Mouse (Mus musculus) left cerebral cortex, postnatal 25 days (tissue): Measurements from ENCODE around the gene Rasl12. TPM values are rescaled to one million over a fixed set of nuclear protein-coding genes. Genes with fewer than 3 reads are reported as not detected.

ENCODE experiments used
- DNase-seq, 2 experiments: peaks; one replicate each; pipeline ENCODE4 v3.0.0; 2022; ENCODE audit warnings: low spot score in 2 of 2, mixed read lengths in 1 of 2
- intact Hi-C: fragments of 180-260 bp; cut with DNase I; formaldehyde crosslinking; loops from one replicate; pipeline ENCODE4 v1.15.1; 2025
- total RNA-seq, 2 experiments: library from RNA; stranded (reverse); gene quantifications; 2 replicates each; pipeline ENCODE4 v1.2.3; 2021

Rasl12 gene
- 1 to 10 TPM; 2.7 to 3.4 TPM for total RNA-seq

DNA sequence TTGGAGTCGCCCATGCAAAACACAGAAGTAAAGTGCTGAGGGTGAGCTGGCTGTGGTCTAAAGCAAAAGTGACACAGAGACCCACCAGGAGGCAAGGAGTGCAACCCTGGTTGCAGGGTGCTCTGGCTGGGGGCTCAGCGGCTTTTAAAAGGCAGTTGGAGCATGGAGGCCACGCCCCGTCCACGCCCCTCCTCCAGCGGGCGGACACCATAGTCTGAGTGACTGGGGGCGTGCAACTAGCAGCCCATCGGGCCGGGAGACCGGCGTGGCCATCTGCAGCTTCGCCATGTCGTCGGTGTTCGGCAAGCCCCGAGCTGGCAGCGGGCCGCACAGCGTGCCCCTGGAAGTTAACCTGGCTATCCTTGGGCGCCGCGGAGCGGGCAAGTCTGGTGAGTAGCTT, at the start of gene Rasl12:
Rasl12 (plus strand) TSS at position 228 of the 400 bp plus-strand sequence.
- intact Hi-C loops = no loop called here
- peak; percentile 26 to 28 for DNase-seq

DNA sequence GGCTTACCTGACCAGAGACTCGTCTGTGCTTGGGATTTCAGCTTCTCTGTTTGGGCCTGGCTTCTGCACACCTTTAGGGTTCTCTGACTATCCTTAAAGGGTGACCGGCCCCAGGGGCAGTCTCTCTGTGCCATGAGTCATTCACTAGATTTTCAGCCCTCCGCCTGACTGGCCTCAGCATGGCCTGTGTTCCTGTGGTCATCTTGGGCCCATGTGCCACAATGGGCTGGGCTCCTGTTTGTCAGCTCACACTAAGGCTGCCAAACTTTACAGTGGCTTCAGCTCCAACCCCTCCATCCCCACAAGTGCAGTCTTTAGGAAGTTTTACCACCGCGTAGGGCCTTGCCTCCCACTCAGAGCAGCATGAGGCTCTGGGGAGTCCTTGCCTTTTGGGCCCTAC, 45.1 kb upstream of the Rasl12 start:
- DNase-seq = no peak
- intact Hi-C loops = no loop called here

DNA sequence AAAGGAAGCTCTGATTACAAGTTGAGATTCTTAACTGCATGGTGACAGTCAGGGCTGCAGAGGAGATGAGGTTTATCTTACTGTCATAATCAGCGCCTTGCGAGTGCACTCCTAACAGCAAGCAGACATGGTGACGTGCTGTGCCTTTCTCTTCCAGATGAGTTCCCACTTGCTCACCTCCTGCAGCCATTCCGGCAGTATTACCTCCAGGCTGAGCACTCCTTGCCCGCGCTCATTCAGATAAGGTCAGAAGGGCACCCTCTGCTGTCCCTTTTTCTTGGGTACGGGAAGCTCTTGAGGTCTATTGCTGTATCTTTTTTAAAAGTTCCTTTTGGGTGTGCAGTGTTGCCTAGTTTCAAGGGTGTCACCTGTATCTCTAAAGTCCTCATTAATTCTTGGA, 41.7 kb upstream of the Rasl12 start:
- intact Hi-C loops = no loop called here
- DNase-seq = no peak

DNA sequence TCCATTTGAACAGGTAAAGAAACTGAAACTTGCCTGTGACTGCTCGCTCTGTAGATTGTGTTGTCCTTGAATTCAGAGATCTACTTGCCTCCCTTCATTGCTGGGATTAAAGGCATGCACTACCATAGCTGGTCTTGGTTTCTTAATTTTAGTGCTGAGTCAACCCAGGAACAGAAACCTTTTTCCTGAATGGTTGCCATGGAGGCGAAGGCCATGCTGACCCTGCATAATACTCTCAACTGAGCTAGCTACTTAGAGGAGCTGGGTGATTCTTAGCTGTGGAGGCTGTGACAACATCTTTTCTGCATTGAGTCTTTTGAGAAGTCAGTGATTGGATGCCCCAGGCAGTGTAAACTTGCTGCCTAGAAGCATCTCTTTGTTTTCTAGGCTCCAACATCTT, 41.3 kb upstream of the Rasl12 start:
- no peak for DNase-seq
- intact Hi-C loops = no loop called here

DNA sequence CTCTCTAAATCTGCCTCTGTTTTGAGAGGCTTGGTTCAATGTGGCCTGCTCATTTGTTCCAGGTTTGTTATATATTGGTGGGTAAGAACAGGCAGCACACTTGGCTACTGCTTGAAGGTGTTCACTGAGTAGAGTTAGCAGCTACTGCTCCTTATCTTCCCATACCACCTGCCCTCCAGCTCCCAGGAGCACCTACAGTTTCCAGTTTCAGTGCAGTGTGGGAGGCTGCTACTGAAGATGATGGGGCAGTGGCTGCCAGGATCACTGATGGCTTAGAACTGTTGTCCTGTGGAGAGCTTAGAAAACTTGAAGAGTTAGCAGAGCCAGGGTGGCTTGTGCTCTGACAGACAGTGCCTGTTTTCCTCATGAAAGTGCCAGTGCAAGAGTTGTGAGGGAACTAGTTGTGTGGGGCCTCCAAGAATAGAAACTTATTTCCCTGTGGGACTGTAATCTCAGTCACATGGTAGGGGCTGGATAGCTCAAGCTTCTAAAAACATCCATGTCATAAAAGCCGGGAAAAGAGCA, 39.3 kb upstream of the Rasl12 start:
- DNase-seq = no peak
- intact Hi-C loops = no loop called here

DNA sequence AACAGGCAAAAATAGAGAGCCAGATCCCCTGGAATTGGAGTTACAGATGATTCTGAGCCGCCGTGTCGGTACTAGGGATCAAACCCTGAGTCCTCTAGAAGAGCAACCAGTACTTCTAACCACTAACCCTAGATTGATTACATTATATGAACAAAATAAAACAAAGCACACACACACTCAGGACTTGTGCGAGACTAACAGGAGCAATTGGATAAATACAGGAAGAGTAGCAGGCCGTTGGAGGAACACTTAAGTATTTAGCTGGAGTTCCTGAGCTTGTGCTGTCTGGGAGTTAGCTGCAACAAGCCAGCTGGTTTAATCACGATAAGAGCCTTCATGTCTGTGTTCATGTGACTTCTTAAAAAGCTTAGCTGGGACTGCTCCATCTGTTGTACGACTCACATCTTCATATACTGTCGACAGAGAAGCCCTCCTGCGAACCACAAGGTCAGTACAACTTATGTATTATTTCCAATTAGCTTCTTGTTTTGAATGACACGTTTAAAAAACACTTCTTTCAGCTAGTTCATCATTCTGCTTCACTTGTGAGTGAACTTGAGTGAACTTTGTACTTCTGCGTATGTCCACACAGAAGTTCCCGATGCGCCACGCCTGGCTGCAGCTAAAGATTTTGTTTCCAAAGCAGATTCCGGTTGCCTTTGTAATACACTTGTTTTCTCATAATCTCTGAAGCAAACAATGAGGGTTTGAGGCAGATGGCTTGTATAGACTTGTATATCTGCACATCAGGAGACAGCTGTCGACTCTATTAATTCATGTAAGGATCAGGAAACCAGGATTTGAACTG, 37.5 kb upstream of the Rasl12 start, which contains the start of gene Ubap1l:
Ubap1l (plus strand) TSS at position 401 of the 808 bp plus-strand sequence.
- DNase-seq = no peak

DNA sequence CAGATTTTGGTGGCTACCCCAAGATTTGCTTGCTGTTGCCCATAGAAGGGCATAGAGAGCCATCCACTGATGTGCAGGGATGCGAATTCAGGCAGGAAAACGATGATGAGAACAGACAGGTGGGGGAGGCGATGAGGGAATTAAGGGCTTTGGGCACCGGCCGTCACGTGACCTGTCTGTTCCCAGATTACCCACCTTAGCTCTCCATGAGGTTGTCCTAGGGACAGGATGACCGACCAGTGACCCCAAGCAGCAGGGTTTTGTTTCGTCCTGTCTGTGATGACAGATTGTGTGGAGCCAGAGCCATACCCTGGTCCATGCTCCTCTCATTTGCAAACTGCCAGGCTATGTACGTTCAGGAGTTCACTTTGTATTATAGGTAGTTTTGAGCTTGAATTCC, 34.6 kb upstream of the Rasl12 start:
- DNase-seq = no peak
- intact Hi-C loops = no loop called here

More for the DNA sequence above, 37.5 kb upstream of the Rasl12 start, which contains the start of gene Ubap1l:
- intact Hi-C loops = no loop called here

DNA sequence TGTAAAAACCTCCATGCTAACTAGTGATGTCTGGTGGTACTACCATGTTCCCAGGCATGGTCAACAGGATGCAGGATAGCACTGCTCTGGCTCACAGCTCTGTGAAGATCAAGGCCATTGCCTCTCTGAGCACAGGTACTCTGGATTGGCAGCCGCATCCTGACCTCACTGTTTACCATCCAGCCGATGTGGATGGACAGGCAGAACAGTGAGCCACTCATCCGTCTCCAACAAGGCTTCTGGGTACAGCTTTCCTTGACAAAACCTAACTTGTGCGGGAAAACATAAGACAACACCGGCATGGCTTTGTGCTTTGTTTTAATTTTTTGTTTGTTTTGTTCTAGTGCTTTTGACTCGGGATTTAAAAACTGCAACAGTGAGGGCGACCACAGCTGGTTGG, 32.6 kb upstream of the Rasl12 start:
- intact Hi-C loops = no loop called here
- no peak for DNase-seq

DNA sequence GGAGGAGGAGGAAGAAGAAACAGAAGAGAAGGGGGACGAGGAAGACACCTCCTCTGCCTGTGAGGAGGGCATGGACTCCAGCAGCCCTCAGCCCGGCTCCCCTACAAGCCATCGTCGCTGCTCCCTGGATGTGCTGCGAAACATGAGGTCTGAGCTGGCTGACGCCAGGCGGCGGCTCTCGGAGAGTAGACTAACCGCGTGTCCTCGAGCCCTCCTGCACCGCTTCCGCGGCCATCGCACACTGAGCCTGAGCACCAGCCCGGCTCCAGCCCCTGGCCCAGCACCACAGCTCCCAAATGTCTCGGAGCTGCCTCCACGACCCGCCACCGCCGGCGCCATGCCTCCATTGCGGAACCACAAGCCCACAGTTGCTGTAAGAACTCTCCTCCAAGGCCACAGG, 26.6 kb upstream of the Rasl12 start:
- intact Hi-C loops = loop anchor here (1.0 kb wide), 1 partner anchor 61 kb away; no protein-coding TSS in a partner anchor
- DNase-seq = no peak

DNA sequence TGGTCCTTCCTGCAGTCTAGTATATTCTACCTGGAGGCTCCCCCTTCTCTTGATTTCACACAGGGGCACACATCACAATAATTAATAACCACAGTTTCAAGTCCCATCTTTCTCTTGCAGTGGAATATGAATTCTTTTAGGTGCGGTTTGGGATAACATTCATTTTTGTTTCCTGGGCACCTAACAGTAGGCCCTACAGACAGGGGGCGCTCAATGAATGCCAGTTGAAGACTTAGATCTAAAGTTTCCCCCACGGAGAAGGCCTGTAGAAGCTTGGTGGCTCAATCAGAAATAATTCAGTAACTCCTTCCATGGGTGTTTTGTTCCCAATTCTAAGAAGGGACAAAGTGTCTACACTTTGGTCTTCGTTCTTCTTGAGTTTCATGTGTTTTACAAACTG, 25.9 kb upstream of the Rasl12 start:
- DNase-seq = peak; percentile 18 to 31
- intact Hi-C loops = loop anchor here (1.0 kb wide), 1 partner anchor 60 kb away; no protein-coding TSS in a partner anchor

DNA sequence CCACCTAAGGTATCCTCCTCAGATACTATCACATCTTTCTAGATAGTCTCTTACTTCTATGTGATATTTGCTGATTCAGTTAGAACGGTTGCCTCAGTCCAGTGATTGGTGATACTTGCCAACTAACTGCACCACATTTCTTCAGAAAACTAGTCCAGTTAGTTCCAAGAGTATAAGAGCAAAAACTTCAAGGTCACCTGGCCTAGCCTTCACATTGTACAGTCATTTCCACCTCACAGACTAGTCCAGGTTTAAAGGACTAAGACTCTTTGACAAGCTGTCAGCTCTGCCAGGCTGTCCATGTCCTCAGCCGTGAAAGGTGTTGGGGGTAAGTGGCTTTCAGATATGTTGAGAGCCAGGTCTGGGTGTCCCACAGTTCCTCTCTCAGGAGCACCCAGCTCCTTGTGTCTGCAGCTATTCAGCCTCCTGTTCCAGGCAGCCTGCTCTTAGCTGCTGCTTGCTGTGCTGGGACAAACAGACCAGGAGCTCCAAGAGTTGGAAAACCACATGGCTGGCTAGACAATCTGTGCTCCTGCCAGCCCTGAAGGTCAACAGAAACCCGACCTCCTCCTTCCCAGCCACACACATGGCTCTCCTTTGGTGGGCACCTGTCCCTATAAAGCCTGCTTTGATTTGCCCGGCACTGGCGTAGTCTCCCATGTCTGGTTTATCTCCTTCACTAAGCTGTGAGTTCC, 23.7 kb upstream of the Rasl12 start:
- intact Hi-C loops = no loop called here
- no peak for DNase-seq

DNA sequence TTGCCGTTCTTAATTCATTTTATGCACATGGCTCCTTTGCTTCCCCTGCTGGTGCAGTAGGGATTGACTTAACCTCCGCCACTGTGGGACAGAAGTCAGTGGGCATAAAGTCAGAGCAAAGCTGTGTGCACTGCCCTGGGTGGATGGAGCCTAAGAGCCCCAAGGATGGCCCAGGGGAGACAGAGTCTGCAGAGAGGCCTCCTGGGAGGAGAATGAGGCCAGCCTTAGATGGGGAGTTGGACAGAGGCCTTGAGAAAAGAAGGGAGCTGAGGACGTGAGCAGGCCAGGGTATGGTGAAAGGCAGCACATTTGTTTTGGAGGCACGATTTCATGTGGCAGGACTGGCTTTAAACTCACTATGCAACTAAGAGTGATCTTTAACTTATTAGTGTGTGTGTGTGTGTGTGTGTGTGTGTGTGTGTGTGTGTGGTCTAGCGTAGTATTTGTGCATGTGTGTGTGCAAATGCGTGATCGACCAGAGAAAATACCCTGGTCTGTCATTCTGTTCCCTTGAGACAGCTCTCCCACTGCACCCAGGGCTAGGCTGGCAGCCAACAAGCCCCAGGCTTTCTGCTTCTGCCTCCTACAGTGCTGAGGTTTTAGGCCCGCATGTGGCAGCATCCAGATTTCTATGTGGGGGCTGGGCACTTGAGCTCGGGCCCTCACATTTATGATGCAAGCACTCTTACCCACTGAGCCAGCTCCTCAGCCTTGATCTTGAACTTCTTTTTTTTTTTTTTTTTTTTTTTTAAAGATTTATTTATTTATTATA, 23.0 kb upstream of the Rasl12 start:
- intact Hi-C loops = no loop called here
- DNase-seq = peak; percentile 57 to 89

DNA sequence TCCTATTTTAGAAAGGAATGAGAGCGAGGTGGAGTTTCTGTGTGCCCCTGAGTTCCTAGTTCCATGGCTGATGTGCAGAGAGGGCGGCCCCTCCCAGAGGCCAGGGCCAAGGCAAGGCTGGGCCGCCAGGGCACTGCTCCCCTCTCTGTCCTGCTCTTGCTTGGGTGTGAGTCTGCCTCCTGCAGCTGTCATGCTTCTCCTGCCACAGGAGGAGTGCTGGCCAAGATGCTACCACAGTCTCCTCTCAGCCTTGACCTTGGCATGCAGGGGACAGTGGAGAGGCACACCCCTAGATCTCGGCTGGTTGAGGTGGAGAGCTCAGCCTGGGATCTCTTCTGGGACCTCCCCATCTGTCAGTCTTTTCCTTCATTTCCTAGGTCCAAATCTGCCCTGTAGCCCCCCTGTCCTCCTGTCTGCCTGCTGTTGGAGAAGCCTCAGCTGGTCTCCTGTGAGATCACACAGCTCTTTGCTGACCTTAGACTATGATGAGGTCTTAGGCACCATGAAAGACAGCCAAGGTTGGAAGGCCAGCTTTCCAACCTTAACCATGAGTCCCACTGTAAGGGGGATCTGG, 17.2 kb upstream of the Rasl12 start:
- DNase-seq = no peak
- intact Hi-C loops = no loop called here

DNA sequence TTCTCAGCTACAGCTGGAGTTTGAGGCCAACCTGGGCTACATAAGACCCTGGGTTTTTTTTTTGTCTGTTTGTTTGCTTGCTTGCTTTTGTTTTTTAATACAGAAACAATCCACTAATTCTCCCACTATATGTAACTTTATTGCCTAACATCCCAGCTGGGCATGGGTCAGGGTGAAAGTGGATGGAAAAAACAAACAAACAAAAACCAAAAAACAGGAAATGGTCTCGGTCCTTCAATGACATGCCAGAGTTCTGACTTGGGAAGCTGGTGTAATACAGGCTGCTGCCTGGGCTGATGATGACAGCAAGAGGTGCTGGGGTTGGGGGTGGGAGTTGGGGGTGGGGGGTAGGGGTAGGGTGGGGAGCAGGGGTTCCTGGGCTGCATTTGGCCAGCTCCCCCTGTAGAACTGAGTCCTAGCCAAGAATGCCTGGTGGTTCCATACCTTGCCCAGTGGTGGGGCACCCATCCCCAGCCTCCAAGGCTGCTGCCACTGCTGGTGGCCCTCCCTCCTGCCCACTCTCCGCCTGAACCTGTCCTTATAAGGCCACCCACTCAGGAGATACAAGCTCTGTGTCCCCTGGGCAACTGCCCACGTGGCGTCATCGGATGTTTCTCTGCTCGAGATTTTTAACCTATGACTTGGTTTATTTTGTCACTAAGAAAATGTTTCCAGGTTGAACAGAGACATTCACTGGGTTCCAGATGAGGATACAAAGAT, 16.1 kb upstream of the Rasl12 start:
- intact Hi-C loops = no loop called here

DNA sequence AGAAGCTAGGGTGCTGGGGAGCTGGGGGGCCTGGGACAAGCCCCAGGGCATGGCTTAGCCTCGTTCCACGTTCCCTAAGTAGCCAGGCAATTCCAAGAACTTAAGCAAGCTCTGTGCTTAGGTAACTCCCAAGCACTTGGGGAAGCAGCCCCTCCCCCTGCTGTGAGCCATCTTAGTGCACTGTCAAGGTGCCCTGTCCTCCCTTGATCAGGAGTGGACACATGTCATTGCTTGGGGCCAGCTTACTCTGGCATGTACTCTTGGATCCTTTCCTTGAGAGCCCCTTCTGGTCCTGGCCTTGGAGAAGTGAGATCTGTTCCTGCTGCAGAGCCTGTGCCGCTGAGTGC, 15.6 kb upstream of the Rasl12 start:
- intact Hi-C loops = no loop called here
- DNase-seq = no peak

More for the DNA sequence above, 16.1 kb upstream of the Rasl12 start:
- DNase-seq = no peak

DNA sequence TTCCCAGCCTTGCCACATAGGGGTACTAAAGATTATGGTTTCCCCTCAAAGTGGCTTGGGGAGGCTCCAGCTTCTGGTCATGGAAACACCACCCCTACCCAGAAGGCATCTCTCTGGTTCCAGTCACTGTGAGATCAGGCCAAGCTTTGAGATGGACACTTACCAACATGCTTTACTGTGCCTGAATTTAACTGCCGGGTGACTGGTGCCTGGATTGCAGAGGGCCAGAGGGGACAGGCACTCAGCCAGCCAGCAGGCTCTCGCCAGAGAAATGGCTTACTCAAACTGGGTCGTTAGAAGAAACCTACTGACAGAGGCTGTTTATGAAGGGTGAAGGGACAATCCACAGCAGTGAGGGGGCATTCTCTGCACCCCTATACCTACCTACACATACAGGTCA, 14.0 kb upstream of the Rasl12 start:
- no peak for DNase-seq
- intact Hi-C loops = no loop called here

DNA sequence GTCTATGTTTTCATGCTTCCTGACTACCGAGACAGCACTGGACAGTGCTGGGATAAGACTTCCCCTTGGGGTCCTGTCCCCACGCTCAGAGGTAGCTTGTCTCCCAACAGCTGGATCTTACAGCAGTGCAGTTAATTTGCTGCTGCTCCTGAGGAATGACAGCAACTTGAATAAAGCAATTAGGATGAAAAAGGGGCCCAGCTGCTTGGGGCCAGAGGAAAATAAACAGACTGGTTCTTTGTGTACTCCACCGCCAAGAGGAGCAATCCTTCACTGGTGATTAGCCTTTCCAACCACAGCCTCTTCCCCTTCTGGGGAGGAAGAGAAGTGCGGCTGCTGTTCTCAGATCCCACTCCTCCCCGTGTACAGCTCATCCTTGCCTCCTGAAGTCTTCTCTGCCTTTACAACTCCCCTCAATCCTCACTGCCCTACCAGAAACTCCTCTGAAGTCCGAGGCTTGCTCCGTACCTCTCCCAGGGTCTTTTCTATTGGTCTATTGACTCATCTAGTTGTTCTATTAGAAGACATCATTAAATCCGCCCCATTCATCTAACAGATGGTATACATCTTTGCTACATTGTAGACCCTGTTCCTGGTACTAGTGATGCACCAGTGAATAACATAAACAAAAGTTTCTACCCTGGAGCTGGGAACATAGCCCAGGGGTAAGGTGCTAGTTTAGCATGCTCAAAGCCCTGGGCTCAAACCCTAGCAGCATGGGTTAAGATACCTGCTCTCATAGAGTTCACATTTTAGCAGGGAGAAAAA, 11.7 kb upstream of the Rasl12 start:
- intact Hi-C loops = no loop called here
- DNase-seq = no peak
